Mouse (Mus musculus) c-Kit-negative CD71-positive TER-119-positive erythroid progenitor cells, embryonic 14.5 days (primary cell): ENCODE measurements around the gene Fam169b.

Experiments
- DNase-seq: peaks from one replicate; pipeline ENCODE4 v3.0.0-alpha.2; 2013; ENCODE audit warnings: low read depth, low spot score

Fam169b gene

DNA sequence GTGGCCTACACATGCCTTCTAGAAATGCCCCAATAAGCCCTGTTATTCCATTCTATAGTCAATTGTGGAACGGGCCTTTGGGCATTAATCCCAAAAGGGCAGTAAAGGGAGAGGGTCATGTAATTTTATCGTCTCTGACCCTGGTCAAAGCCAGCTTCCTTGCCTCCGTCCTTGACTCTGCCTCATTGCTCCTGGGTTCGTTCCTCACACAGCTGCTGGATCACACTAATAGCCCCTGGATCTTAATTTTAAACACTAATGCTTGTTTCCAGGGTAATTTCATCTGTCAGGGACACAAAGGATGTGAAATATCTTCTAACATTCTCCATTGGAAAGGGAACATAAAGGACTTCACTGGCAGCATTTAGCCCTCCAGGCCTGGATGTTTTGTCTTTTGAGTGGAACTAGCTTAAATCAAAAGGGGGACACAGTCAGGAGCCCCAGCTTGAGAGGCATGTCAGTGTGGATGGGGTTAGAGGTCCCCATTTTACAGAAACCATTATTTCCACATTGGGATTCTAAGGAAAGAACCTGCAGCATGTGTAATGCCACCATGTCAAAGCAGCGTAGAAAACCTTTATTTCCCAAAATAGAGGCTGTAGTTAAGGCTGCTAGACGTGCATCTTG lies 122.2 kb downstream of the Fam169b start:
- no peak for DNase-seq

- DNase-seq: no peak
These were observed 126.9 kb downstream of the Fam169b start for GRCm38 (mm10) chr7:68400516-68400915.

DNA sequence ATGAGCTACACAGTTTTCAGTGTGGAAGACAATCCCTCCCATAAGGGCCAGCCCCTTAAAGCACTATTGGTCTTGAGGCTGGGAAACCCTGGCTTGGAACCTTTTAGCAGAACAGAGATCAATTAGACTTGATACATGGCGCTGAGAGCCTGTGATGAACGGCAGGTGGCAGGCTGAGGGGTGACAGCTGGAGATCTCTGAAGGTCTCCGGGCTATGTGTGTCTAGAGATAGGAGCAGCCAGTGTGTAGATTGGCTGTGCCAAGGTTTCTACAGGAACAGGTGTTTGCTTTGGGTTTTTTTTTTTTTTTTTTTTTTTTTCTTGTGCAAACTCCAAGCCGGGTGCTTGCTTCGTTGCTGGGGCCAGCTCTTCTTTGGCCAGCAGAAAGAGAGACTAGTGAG lies 135.0 kb downstream of the Fam169b start:
- DNase-seq: no peak
